Mouse (Mus musculus) small intestine, adult 2 months (tissue): Measurements from ENCODE around the gene 9130019O22Rik.

Experiments
- CTCF ChIP-seq: fragments of 200-500 bp; IDR thresholded peaks from 2 replicates; pipeline ENCODE4 v1.5.1; 2012; ENCODE audit warnings: low read depth, mild to moderate bottlenecking, control low read depth, inconsistent platforms, low read length, moderate library complexity, mixed read lengths; ENCODE audit not compliant: insufficient replicate concordance, insufficient read length; ENCODE audit errors: extremely low read depth
- POLR2A ChIP-seq: fragments of 200-500 bp; IDR thresholded peaks from 2 replicates; pipeline ENCODE4 v1.6.1; 2012; ENCODE audit warnings: low read depth, mild to moderate bottlenecking, control low read depth, inconsistent platforms, low read length, moderate library complexity

GRCm38 (mm10) chr7:127358472-127358871, 28.5 kb downstream of the 9130019O22Rik start:
- no peak for TF ChIP-seq CTCF
- TF ChIP-seq POLR2A = no peak
